In genomic region chr12:25381619-25382018, GRCm38 (mm10) we compare ENCODE assay signal across 16 mouse cellular contexts.
DNase-seq lines count a peak whose midpoint lies in the region; ATAC-seq and TF ChIP-seq lines count a peak whose summit lies in the region.
"Had no signal": no experiment of that assay in that cellular context is flagged by ENCODE, and none has a peak within 500 bp of the region (broad histone marks: within the 10 kb centered on the region; RNA-seq: fewer than 3 reads in every experiment).

No protein-coding gene starts in this region.

- no peak for TF ChIP-seq CTCF in kidney, adult 2 months (conservative IDR thresholded peaks at IDR 0.05; ENCODE audit: insufficient read depth, insufficient read length, low read depth, low read length)

- H3K27me3 ChIP-seq in kidney, adult 2 months (replicated peaks; ENCODE audit: control insufficient read depth, insufficient read depth, low read length), result no peaks in the 10 kb centered on the region
- H3K27me3 ChIP-seq: embryonic facial prominence, embryonic 13.5 days; forebrain, embryonic 12.5 days; heart, embryonic 15.5 days; neural tube, embryonic 12.5 days had no signal

- ATAC-seq in megakaryocyte-erythroid progenitor cell, adult 5-6 weeks (replicated peaks; ENCODE audit: low FRiP score, low TSS enrichment, poor library complexity, severe bottlenecking), result no peak
- ATAC-seq: hindbrain, postnatal 0 days had no signal

- H3K4me1 ChIP-seq in kidney, adult 2 months (ENCODE audit: control insufficient read depth, insufficient read depth, low read length), result no peaks in the 10 kb centered on the region; the same call in 1 of the 2 replicates
- H3K4me1 ChIP-seq: heart, embryonic 15.5 days; neural tube, embryonic 12.5 days had no signal

- TF ChIP-seq POLR2A in kidney, adult 2 months (IDR thresholded peaks at IDR 0.05; ENCODE audit: low read depth, low read length), result no peak

- H3K27ac ChIP-seq in kidney, adult 2 months (ENCODE audit: insufficient read depth, low read depth, low read length), result no peak overlapping the region
- H3K27ac ChIP-seq: embryonic facial prominence, embryonic 13.5 days; forebrain, embryonic 12.5 days; heart, embryonic 15.5 days; hindbrain, postnatal 0 days; limb, embryonic 10.5 days; neural tube, embryonic 12.5 days had no signal

- WGBS in kidney, adult 2 months, result 27% methylated on average over 4 of the region's 4 CpGs

- no peaks in the 10 kb centered on the region for H3K36me3 ChIP-seq in kidney, adult 2 months (ENCODE audit: control insufficient read depth, insufficient read depth, low read length)
- H3K36me3 ChIP-seq: embryonic facial prominence, embryonic 13.5 days; forebrain, embryonic 12.5 days; heart, embryonic 15.5 days; limb, embryonic 10.5 days; neural tube, embryonic 12.5 days had no signal

- intact Hi-C loops in heart, postnatal 10 days (cut with DNase I), result no loop called here

- peak; percentile 19 for DNase-seq in lung, postnatal 36 days
- no peak for DNase-seq in lung, postnatal 14 days
- peak; percentile 35 for DNase-seq in embryo, embryonic 10 days (ENCODE audit: low spot score)
- peak; percentile 84 for DNase-seq in kidney, adult 2 months
- peak; percentile 16 to 32 for DNase-seq in kidney, postnatal 4 days
- DNase-seq in urinary bladder, postnatal 25 days (ENCODE audit: low spot score), result no peak
- no peak for DNase-seq in heart, postnatal 10 days
- DNase-seq: cerebellum, adult 9-11 months; gastrocnemius, postnatal 14 days had no signal

- no peak overlapping the region for H3K4me3 ChIP-seq in kidney, adult 2 months (ENCODE audit: insufficient read depth, low read depth, low read length)
- H3K4me3 ChIP-seq: embryonic facial prominence, embryonic 13.5 days; forebrain, embryonic 12.5 days; heart, embryonic 15.5 days; limb, embryonic 10.5 days; neural tube, embryonic 12.5 days had no signal

Comparison
In these comparisons a context has a peak if more than half of its experiments do, and no peak if none do; other contexts are left out.
1. DNase-seq: peak in lung, postnatal 36 days (single experiment), embryo, embryonic 10 days (single experiment), kidney, adult 2 months (single experiment) and kidney, postnatal 4 days (2 of 2); none in lung, postnatal 14 days (single experiment), urinary bladder, postnatal 25 days (single experiment) and heart, postnatal 10 days (0 of 2).